Mouse (Mus musculus): ENCODE data around the gene Gm37240. TPM values are rescaled to one million over a fixed set of nuclear protein-coding genes. Genes with fewer than 3 reads are reported as not detected.
A peak's percentile ranks its signal among the peaks of the same experiment; 100 is the strongest.

Gene Gm37240
- polyA plus RNA-seq, 1 experiment from 2014 or later: 0.48 TPM

GRCm38 (mm10) chr3:85635126-85635419 is 252.2 kb downstream of the Gm37240 start:
- H3K4me3 ChIP-seq: no peak overlapping the region
- 61% methylated on average over 2 of the region's 2 CpGs for WGBS

GRCm38 (mm10) chr3:85634389-85635125 is 252.8 kb downstream of the Gm37240 start:
- Histone ChIP-seq H3K4me1 (peaks cover 9% of the 10 kb centered on the region), H3K9me3 (replicated peaks) (no peaks in the 10 kb centered on the region), H3K4me3 (no peak overlapping the region), H3K9ac (no peak overlapping the region), H3K4me2 (no peak overlapping the region), H3K36me3 (ENCODE audit: poor library complexity, severe bottlenecking) (no peaks in the 10 kb centered on the region), H3K27ac (no peak overlapping the region), H3K27me3 (no peaks in the 10 kb centered on the region)
- peak; percentile 62 for ATAC-seq
- 67% methylated on average over 8 of the region's 8 CpGs for WGBS

More at GRCm38 (mm10) chr3:85635126-85635419, 252.2 kb downstream of the Gm37240 start:
- Histone ChIP-seq H3K4me1 (peaks cover 9% of the 10 kb centered on the region), H3K27ac (no peak overlapping the region), H3K9ac (no peak overlapping the region), H3K36me3 (ENCODE audit: poor library complexity, severe bottlenecking) (no peaks in the 10 kb centered on the region), H3K9me3 (replicated peaks) (no peaks in the 10 kb centered on the region), H3K4me2 (no peak overlapping the region), H3K27me3 (no peaks in the 10 kb centered on the region)
- no peak for ATAC-seq

GRCm38 (mm10) chr3:85633733-85634132 is 253.6 kb downstream of the Gm37240 start:
- Histone ChIP-seq H3K27me3 (no peaks in the 10 kb centered on the region), H3K4me1 (peaks cover 9% of the 10 kb centered on the region), H3K36me3 (ENCODE audit: poor library complexity, severe bottlenecking) (0 out of 2 replicates have a peak, but pooled peaks cover 3% of the 10 kb centered on the region), H3K4me3 (no peak overlapping the region), H3K4me2 (no peak overlapping the region), H3K9me3 (replicated peaks) (no peaks in the 10 kb centered on the region), H3K27ac (no peak overlapping the region), H3K9ac (no peak overlapping the region)
- no peak for ATAC-seq
- WGBS: 85% methylated on average over 2 of the region's 2 CpGs

GRCm38 (mm10) chr3:85629895-85630510 is 257.3 kb downstream of the Gm37240 start:
- no peaks in the 10 kb centered on the region for H3K9me3 ChIP-seq (replicated peaks)
- H3K27ac ChIP-seq: no peak overlapping the region
- H3K4me2 ChIP-seq: no peak overlapping the region
- ATAC-seq: no peak
- 0 out of 2 replicates have a peak, but pooled peaks cover 3% of the 10 kb centered on the region for H3K36me3 ChIP-seq (ENCODE audit: poor library complexity, severe bottlenecking)
- no peaks in the 10 kb centered on the region for H3K27me3 ChIP-seq
- 96% methylated on average over 4 of the region's 4 CpGs for WGBS
- peaks cover 9% of the 10 kb centered on the region for H3K4me1 ChIP-seq
- H3K4me3 ChIP-seq: no peak overlapping the region
- H3K9ac ChIP-seq: no peak overlapping the region

GRCm38 (mm10) chr3:85619751-85620150 is 267.6 kb downstream of the Gm37240 start:
- no peak overlapping the region for H3K4me2 ChIP-seq
- WGBS: 93% methylated on average over 1 of the region's 1 CpGs
- H3K27ac ChIP-seq: no peak overlapping the region
- no peak overlapping the region for H3K4me3 ChIP-seq
- no peak for ATAC-seq
- H3K27me3 ChIP-seq: no peaks in the 10 kb centered on the region
- H3K36me3 ChIP-seq (ENCODE audit: poor library complexity, severe bottlenecking): peaks cover 16% of the 10 kb centered on the region
- H3K4me1 ChIP-seq: no peaks in the 10 kb centered on the region
- H3K9ac ChIP-seq: no peak overlapping the region
- H3K9me3 ChIP-seq (replicated peaks): no peaks in the 10 kb centered on the region

DNA sequence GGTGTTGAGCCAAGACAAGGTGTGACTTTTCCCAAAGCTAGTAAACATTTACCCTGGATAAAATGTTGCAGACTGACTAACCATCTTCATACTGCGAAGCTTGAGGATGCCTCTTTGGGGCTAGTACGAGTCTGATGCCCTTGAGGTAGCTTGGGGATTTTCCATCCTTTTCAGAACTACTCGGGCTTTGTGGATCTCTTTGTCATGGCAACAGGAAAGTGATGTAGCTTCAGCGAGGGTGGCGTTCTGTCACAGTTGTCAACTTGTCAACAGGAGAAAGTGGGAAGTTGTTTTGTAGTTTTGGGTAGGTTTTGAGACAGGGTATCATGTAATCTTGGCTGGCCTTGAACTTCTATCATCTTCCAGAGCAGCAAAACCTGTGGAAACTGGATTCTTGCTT is 268.0 kb downstream of the Gm37240 start:
- WGBS: 87% methylated on average over 5 of the region's 5 CpGs
- H3K4me1 ChIP-seq: no peaks in the 10 kb centered on the region
- no peak overlapping the region for H3K4me2 ChIP-seq
- H3K36me3 ChIP-seq (ENCODE audit: poor library complexity, severe bottlenecking): peaks cover 16% of the 10 kb centered on the region
- H3K27me3 ChIP-seq: no peaks in the 10 kb centered on the region
- H3K27ac ChIP-seq: no peak overlapping the region
- H3K9ac ChIP-seq: no peak overlapping the region
- ATAC-seq: no peak
- H3K9me3 ChIP-seq (replicated peaks): no peaks in the 10 kb centered on the region
- no peak overlapping the region for H3K4me3 ChIP-seq

- Histone ChIP-seq H3K36me3 (ENCODE audit: poor library complexity, severe bottlenecking) (peaks cover 16% of the 10 kb centered on the region), H3K4me1 (no peaks in the 10 kb centered on the region), H3K9me3 (replicated peaks) (no peaks in the 10 kb centered on the region), H3K27ac (no peak overlapping the region), H3K27me3 (no peaks in the 10 kb centered on the region), H3K4me2 (no peak overlapping the region), H3K4me3 (no peak overlapping the region), H3K9ac (no peak overlapping the region)
- WGBS: 88% methylated on average over 6 of the region's 6 CpGs
- ATAC-seq: no peak
Observed at GRCm38 (mm10) chr3:85618885-85619284, 268.4 kb downstream of the Gm37240 start.

DNA sequence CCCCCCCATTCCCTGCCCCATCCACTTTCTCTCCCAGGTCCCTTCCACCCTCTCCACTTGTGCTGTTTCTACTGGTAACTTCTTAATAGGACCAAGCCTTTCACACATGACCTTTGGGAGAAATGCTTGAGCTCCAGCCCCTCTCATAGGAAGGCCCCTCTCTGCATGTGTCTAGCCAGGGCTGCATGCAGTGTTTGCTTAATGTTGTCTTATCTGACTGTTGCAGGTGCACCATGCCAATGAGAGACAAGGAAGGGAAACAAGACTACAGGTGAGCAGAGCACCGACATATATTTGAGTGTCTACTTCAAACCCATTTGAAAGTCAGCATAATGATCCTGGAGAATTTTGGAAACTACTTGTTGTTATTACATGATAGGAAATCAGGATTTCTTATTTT is 270.9 kb downstream of the Gm37240 start:
- no peak for ATAC-seq
- 95% methylated on average over 1 of the region's 1 CpGs for WGBS
- no peak overlapping the region for H3K4me2 ChIP-seq
- no peaks in the 10 kb centered on the region for H3K27me3 ChIP-seq
- peaks cover 16% of the 10 kb centered on the region for H3K36me3 ChIP-seq (ENCODE audit: poor library complexity, severe bottlenecking)
- no peak overlapping the region for H3K27ac ChIP-seq
- H3K4me1 ChIP-seq: no peaks in the 10 kb centered on the region
- no peak overlapping the region for H3K4me3 ChIP-seq
- H3K9ac ChIP-seq: no peak overlapping the region
- H3K9me3 ChIP-seq (replicated peaks): no peaks in the 10 kb centered on the region

GRCm38 (mm10) chr3:85607753-85608152 is 279.6 kb downstream of the Gm37240 start:
- H3K27ac ChIP-seq: no peak overlapping the region
- WGBS: 92% methylated on average over 2 of the region's 2 CpGs

GRCm38 (mm10) chr3:85606912-85607311 is 280.4 kb downstream of the Gm37240 start:
- no peaks in the 10 kb centered on the region for H3K9me3 ChIP-seq (replicated peaks)
- peaks cover 23% of the 10 kb centered on the region for H3K4me1 ChIP-seq
- H3K4me3 ChIP-seq: no peak overlapping the region
- 85% methylated on average over 3 of the region's 3 CpGs for WGBS
- H3K36me3 ChIP-seq (ENCODE audit: poor library complexity, severe bottlenecking): no peaks in the 10 kb centered on the region
- no peak overlapping the region for H3K4me2 ChIP-seq
- H3K9ac ChIP-seq: no peak overlapping the region
- H3K27ac ChIP-seq: no peak overlapping the region
- 0 out of 2 replicates have a peak, but pooled peaks cover 4% of the 10 kb centered on the region for H3K27me3 ChIP-seq
- ATAC-seq: no peak

More at GRCm38 (mm10) chr3:85607753-85608152, 279.6 kb downstream of the Gm37240 start:
- Histone ChIP-seq H3K4me3 (no peak overlapping the region), H3K9me3 (replicated peaks) (no peaks in the 10 kb centered on the region), H3K27me3 (0 out of 2 replicates have a peak, but pooled peaks cover 4% of the 10 kb centered on the region), H3K9ac (no peak overlapping the region), H3K4me2 (no peak overlapping the region), H3K4me1 (peaks cover 16% of the 10 kb centered on the region), H3K36me3 (ENCODE audit: poor library complexity, severe bottlenecking) (no peaks in the 10 kb centered on the region)
- ATAC-seq: no peak

- ATAC-seq: no peak; the same call in 1 of the 2 replicates
- H3K27ac ChIP-seq: no peak overlapping the region
- no peaks in the 10 kb centered on the region for H3K9me3 ChIP-seq (replicated peaks)
- 0 out of 2 replicates have a peak, but pooled peaks cover 4% of the 10 kb centered on the region for H3K27me3 ChIP-seq
- no peaks in the 10 kb centered on the region for H3K36me3 ChIP-seq (ENCODE audit: poor library complexity, severe bottlenecking)
- peaks cover 30% of the 10 kb centered on the region for H3K4me1 ChIP-seq
- no peak overlapping the region for H3K4me2 ChIP-seq
- WGBS: 44% methylated on average over 1 of the region's 1 CpGs
- H3K4me3 ChIP-seq: no peak overlapping the region
- H3K9ac ChIP-seq: no peak overlapping the region
Observed at GRCm38 (mm10) chr3:85603811-85604210, 283.5 kb downstream of the Gm37240 start.

- 35% methylated on average over 3 of the region's 3 CpGs for WGBS
- Histone ChIP-seq H3K27ac (no peak overlapping the region), H3K9me3 (replicated peaks) (no peaks in the 10 kb centered on the region), H3K4me3 (no peak overlapping the region), H3K27me3 (0 out of 2 replicates have a peak, but pooled peaks cover 3% of the 10 kb centered on the region), H3K36me3 (ENCODE audit: poor library complexity, severe bottlenecking) (no peaks in the 10 kb centered on the region), H3K9ac (no peak overlapping the region), H3K4me2 (no peak overlapping the region), H3K4me1 (peaks cover 30% of the 10 kb centered on the region)
- peak; percentile 73; the same call in 1 of the 2 replicates for ATAC-seq
Observed at GRCm38 (mm10) chr3:85601841-85602305, 285.4 kb downstream of the Gm37240 start.
